Mouse (Mus musculus): ENCODE measurements around the gene Hoxb1. TPM values are rescaled to one million over a fixed set of nuclear protein-coding genes. Genes with fewer than 3 reads are reported as not detected.

Hoxb1 gene
- polyA plus RNA-seq, 1 experiment from 2014 or later: not detected

DNA sequence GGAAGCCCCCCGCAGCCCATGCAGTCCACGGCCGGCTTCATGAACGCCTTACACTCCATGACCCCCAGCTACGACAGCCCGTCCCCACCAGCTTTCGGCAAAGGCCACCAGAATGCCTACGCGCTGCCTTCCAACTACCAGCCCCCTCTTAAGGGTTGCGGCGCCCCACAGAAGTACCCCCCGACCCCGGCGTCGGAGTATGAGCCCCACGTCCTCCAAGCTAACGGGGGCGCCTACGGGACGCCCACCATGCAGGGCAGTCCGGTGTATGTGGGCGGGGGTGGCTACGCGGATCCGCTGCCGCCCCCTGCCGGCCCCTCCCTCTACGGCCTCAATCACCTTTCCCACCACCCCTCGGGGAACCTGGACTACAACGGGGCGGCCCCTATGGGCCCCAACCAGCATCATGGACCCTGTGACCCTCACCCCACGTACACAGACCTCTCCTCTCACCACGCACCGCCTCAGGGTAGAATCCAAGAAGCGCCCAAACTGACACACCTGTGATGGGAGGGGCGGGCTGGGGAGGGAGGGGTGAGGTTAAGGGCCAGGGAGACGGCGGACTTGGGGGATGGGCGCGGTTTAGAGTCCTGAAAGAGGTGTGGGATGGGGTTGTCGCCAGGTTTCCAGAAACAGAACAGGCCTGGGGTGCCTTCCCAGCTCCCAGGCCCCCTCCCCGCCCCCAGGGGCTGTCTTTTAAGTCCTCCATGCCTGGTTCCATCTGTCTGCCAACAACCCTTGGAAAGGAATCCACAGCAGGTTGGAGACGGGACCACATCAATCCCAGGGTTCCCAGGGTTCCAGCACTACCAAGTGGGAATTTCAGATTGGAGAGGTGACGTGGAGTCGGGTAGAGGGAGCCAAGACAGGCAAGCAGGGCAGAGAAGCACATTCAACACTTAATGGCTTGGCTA lies 19.4 kb upstream of the Hoxb1 start:
- Histone ChIP-seq H3K4me3 (ENCODE audit: low read depth, low read length) (peak overlapping the region; percentile 24; the same call in 1 of the 2 replicates), H3K27me3 (ENCODE audit: control insufficient read depth, insufficient read depth, low read depth, low read length) (peaks cover 89% of the 10 kb centered on the region), H3K4me2 (ENCODE audit: low read depth, low read length) (no peak overlapping the region), H3K27ac (ENCODE audit: low read length) (no peak overlapping the region), H3K9me3 (replicated peaks; ENCODE audit: control insufficient read depth, low read length) (no peaks in the 10 kb centered on the region), H3K36me3 (ENCODE audit: control insufficient read depth, insufficient read depth) (no peaks in the 10 kb centered on the region), H3K9ac (ENCODE audit: low read depth, low read length) (no peak overlapping the region), H3K4me1 (ENCODE audit: control insufficient read depth, low read depth, low read length) (no peaks in the 10 kb centered on the region; the same call in 1 of the 2 replicates)
- WGBS (ENCODE audit: insufficient replicate concordance): 14% methylated on average over 45 of the region's 45 CpGs
- ATAC-seq (ENCODE audit: low read depth): no peak

DNA sequence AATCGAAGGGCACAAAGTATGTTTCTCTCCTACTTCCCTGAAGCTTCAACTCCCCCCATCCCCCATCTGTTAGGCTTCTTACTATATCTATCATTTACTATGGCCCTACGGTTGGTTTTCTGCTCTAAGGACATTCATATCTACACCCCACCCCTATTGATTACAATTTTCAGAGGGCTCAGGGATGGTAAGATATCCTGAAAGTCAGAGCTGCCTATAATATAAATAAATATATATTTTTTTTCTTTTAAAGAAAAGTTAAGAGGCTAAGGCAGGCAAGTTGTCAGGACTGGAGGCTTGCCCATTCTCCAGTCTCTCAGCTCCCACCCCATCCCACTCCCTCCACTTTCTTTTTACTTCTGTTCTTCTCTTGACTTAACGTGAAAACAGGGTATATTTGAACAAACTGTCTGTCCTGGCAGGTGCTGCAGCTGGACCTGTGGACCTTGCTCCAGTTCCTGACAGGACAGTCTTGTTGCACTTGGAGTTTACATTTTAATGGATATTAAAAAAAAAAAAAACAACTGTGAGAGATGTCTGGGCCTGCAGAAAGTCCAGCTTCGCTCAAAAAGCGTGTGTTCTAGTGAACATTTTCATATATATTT lies 18.5 kb upstream of the Hoxb1 start:
- no peaks in the 10 kb centered on the region; the same call in 1 of the 2 replicates for H3K4me1 ChIP-seq (ENCODE audit: control insufficient read depth, low read depth, low read length)
- H3K9ac ChIP-seq (ENCODE audit: low read depth, low read length): no peak overlapping the region
- no peak overlapping the region for H3K4me3 ChIP-seq (ENCODE audit: low read depth, low read length)
- no peak for ATAC-seq (ENCODE audit: low read depth)
- H3K27me3 ChIP-seq (ENCODE audit: control insufficient read depth, insufficient read depth, low read depth, low read length): peaks cover 89% of the 10 kb centered on the region
- no peaks in the 10 kb centered on the region for H3K9me3 ChIP-seq (replicated peaks; ENCODE audit: control insufficient read depth, low read length)
- WGBS (ENCODE audit: insufficient replicate concordance): 43% methylated on average over 5 of the region's 5 CpGs
- H3K27ac ChIP-seq (ENCODE audit: low read length): no peak overlapping the region
- no peak overlapping the region for H3K4me2 ChIP-seq (ENCODE audit: low read depth, low read length)
- H3K36me3 ChIP-seq (ENCODE audit: control insufficient read depth, insufficient read depth): no peaks in the 10 kb centered on the region

DNA sequence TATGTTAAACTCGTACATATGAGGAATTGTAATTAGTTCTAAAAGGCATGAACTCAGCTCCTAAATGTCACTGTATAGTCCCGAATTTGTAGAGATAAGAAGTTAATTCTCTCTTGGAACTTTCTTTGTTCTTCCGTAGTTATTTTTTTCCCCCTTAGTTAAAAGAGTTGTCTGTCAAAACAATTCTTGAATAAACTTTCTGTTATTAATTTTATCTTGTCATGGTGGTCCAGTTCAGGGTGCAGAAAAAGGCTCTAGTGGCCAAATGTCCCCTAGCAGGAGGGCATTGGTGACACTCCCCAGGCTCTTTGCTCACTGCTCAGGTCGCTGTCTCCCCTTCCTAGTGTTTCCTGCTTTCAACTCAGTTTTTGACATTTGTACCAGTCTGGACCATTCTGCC lies 17.8 kb upstream of the Hoxb1 start:
- H3K36me3 ChIP-seq (ENCODE audit: control insufficient read depth, insufficient read depth): no peaks in the 10 kb centered on the region
- no peak overlapping the region for H3K27ac ChIP-seq (ENCODE audit: low read length)
- H3K4me3 ChIP-seq (ENCODE audit: low read depth, low read length): no peak overlapping the region
- no peak overlapping the region for H3K4me2 ChIP-seq (ENCODE audit: low read depth, low read length)
- H3K9me3 ChIP-seq (replicated peaks; ENCODE audit: control insufficient read depth, low read length): no peaks in the 10 kb centered on the region
- 27% methylated on average over 4 of the region's 4 CpGs for WGBS (ENCODE audit: insufficient replicate concordance)
- ATAC-seq (ENCODE audit: low read depth): no peak
- H3K4me1 ChIP-seq (ENCODE audit: control insufficient read depth, low read depth, low read length): no peaks in the 10 kb centered on the region; the same call in 1 of the 2 replicates
- H3K9ac ChIP-seq (ENCODE audit: low read depth, low read length): no peak overlapping the region
- peaks cover 89% of the 10 kb centered on the region for H3K27me3 ChIP-seq (ENCODE audit: control insufficient read depth, insufficient read depth, low read depth, low read length)

DNA sequence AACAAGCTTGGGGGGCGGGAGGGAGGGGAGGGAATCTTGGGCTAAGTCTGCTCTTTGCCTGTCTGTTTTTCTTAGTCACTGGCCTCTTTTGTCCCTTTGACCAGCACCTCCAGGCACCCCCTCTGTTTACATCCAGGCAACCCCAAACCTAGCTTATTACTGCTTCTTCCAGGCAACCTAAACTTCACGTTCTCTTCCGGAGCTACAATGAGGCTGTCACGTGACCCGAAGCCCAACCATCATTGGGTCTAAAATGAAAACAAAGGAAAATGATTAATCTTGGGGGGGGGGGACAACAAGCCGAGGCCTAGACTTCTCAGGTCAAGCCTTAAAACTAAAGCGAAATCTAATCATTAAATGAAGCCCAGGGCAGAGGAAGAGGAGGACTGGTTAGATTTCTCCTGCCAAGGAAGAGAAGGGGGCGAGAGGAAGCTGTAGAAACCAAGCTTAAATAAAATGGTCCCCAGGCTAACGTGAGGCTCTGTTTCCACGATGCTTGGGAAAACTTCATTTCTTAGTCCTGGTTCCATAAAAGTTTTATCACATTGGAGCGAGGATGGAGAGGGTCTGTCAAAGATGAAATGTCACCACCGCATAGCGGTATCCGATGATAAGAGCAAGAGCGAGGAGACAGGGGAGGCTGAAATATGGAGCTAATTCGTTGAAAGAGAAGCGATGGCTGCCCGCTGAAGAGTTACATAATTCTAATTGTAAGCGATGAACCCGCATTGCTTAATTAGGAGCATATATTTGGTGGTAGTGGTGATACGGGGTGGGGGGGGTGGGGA lies 17.2 kb upstream of the Hoxb1 start:
- WGBS (ENCODE audit: insufficient replicate concordance): 26% methylated on average over 21 of the region's 21 CpGs
- H3K4me3 ChIP-seq (ENCODE audit: low read depth, low read length): no peak overlapping the region
- no peak for ATAC-seq (ENCODE audit: low read depth)
- H3K9ac ChIP-seq (ENCODE audit: low read depth, low read length): no peak overlapping the region
- no peaks in the 10 kb centered on the region; the same call in 1 of the 2 replicates for H3K4me1 ChIP-seq (ENCODE audit: control insufficient read depth, low read depth, low read length)
- H3K9me3 ChIP-seq (replicated peaks; ENCODE audit: control insufficient read depth, low read length): no peaks in the 10 kb centered on the region
- H3K36me3 ChIP-seq (ENCODE audit: control insufficient read depth, insufficient read depth): no peaks in the 10 kb centered on the region
- peaks cover 89% of the 10 kb centered on the region for H3K27me3 ChIP-seq (ENCODE audit: control insufficient read depth, insufficient read depth, low read depth, low read length)
- no peak overlapping the region for H3K4me2 ChIP-seq (ENCODE audit: low read depth, low read length)
- H3K27ac ChIP-seq (ENCODE audit: low read length): no peak overlapping the region

DNA sequence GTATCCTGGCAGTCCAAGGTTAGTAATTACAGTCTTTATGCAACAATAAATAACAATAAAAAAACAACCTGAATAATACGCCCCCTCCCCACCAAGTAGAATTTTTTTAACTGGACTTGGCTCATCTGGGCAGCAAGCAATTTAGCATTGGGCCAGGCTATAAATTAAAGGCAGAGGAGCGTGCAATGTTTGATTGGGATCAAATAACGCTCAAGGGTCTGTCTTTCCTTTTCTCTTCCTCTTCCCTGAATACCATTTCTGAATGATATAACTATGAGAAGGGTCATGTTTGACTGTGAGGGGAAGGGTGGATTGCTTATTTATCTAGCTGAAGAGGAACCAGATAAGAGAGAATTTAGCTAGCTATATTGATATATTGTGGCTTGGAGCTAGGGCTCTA lies 16.6 kb upstream of the Hoxb1 start:
- no peak overlapping the region for H3K9ac ChIP-seq (ENCODE audit: low read depth, low read length)
- no peak for ATAC-seq (ENCODE audit: low read depth)
- WGBS (ENCODE audit: insufficient replicate concordance): 46% methylated on average over 3 of the region's 3 CpGs
- no peaks in the 10 kb centered on the region for H3K36me3 ChIP-seq (ENCODE audit: control insufficient read depth, insufficient read depth)
- no peak overlapping the region for H3K27ac ChIP-seq (ENCODE audit: low read length)
- peaks cover 87% of the 10 kb centered on the region for H3K27me3 ChIP-seq (ENCODE audit: control insufficient read depth, insufficient read depth, low read depth, low read length)
- no peak overlapping the region for H3K4me3 ChIP-seq (ENCODE audit: low read depth, low read length)
- no peaks in the 10 kb centered on the region for H3K9me3 ChIP-seq (replicated peaks; ENCODE audit: control insufficient read depth, low read length)
- H3K4me1 ChIP-seq (ENCODE audit: control insufficient read depth, low read depth, low read length): no peaks in the 10 kb centered on the region; the same call in 1 of the 2 replicates
- H3K4me2 ChIP-seq (ENCODE audit: low read depth, low read length): no peak overlapping the region

DNA sequence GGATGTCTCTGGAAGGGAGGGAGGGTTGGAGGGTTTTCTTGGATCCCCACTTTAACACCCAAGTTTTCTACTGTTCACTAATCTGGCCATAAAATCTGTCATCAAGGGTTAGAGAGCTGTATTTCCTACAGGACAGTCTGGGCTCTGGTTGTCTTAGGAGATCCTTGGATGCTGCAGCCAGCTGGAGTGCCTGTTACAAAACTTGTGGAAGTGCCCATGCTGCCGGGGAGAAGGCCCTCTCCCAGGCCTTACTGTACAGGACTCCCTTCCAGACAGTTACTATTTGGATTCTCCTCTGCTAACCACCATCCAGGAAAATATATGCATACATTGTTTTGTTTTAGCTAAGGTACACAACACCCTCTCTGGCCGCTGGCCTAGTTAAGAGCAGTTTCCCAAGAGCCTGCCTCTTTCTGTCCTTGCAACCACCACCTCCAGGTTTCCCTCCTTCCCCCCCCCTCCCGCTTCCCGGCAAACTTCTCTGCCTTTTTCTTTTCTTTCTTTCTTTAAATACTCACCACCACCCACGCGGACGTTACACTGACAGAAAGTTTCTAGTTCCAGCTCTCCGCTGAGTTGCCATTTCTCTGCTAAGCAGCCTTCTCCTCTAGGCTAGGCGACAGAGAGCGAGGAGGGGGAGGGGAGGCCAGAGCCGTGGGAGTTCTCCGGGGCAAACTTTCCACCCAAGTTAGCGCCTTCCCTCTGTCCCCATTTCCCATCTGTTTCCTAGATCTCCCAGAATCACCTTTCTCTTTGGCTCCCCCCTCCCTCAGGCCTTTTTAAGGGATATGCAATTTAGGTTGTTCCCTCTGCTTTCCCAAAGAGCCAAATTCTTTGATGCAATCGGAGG lies 15.8 kb upstream of the Hoxb1 start:
- Histone ChIP-seq H3K4me2 (ENCODE audit: low read depth, low read length) (no peak overlapping the region), H3K36me3 (ENCODE audit: control insufficient read depth, insufficient read depth) (no peaks in the 10 kb centered on the region), H3K4me1 (ENCODE audit: control insufficient read depth, low read depth, low read length) (no peaks in the 10 kb centered on the region; the same call in 1 of the 2 replicates), H3K9ac (ENCODE audit: low read depth, low read length) (no peak overlapping the region), H3K27ac (ENCODE audit: low read length) (no peak overlapping the region), H3K4me3 (ENCODE audit: low read depth, low read length) (no peak overlapping the region), H3K9me3 (replicated peaks; ENCODE audit: control insufficient read depth, low read length) (no peaks in the 10 kb centered on the region), H3K27me3 (ENCODE audit: control insufficient read depth, insufficient read depth, low read depth, low read length) (peaks cover 87% of the 10 kb centered on the region)
- ATAC-seq (ENCODE audit: low read depth): no peak
- 38% methylated on average over 14 of the region's 14 CpGs for WGBS (ENCODE audit: insufficient replicate concordance)

DNA sequence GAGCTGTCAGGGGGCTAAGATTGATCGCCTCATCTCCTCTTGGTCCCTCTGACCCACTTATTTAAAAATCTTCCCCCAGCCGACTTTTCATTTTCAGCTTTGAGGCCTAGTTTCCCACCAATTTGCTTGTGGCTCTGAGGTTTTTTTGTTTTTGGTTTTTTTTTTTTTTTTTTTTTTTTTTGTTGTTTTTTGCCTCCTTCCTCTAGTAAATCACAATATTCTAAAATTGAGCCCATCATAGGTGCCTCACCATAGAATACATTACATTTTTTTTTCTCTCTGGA lies 15.3 kb upstream of the Hoxb1 start, which contains the start of gene Hoxb2:
Gene Hoxb2, plus strand, starts transcription at position 185 of the 284 bp plus-strand sequence.
- Histone ChIP-seq H3K4me2 (ENCODE audit: low read depth, low read length) (no peak within 1 kb of the TSS), H3K27me3 (ENCODE audit: control insufficient read depth, insufficient read depth, low read depth, low read length) (peaks cover 87% of the 10 kb centered on the region)

DNA sequence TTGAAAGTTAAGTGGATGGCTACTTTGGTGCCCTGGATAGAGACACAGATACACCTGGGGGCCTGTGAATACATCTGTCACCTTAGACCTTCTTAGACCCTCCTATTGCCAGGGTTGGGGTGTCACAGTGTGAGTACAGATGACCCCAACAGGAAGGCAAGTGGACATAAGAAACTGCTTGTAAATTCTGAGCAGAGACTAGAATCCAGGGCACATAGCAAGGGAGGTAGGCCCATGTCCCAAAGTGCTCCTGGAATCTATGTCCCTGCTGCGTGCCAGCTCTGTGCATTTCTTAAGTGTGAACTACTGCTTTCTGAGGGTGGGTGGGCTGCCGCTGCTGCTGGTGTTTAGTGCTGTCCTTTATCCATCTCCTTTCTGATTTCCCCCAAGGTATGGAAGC lies 14.8 kb upstream of the Hoxb1 start:
- no peaks in the 10 kb centered on the region for H3K4me1 ChIP-seq (ENCODE audit: control insufficient read depth, low read depth, low read length)
- no peak overlapping the region for H3K4me3 ChIP-seq (ENCODE audit: low read depth, low read length)
- H3K27ac ChIP-seq (ENCODE audit: low read length): no peak overlapping the region
- H3K27me3 ChIP-seq (ENCODE audit: control insufficient read depth, insufficient read depth, low read depth, low read length): peaks cover 84% of the 10 kb centered on the region
- no peak overlapping the region for H3K9ac ChIP-seq (ENCODE audit: low read depth, low read length)
- no peak for ATAC-seq (ENCODE audit: low read depth)
- 49% methylated on average over 2 of the region's 2 CpGs for WGBS (ENCODE audit: insufficient replicate concordance)
- no peak overlapping the region for H3K4me2 ChIP-seq (ENCODE audit: low read depth, low read length)
- H3K36me3 ChIP-seq (ENCODE audit: control insufficient read depth, insufficient read depth): no peaks in the 10 kb centered on the region
- no peaks in the 10 kb centered on the region for H3K9me3 ChIP-seq (replicated peaks; ENCODE audit: control insufficient read depth, low read length)

More for the DNA sequence above, 15.3 kb upstream of the Hoxb1 start, which contains the start of gene Hoxb2:
- no peaks in the 10 kb centered on the region; the same call in 1 of the 2 replicates for H3K4me1 ChIP-seq (ENCODE audit: control insufficient read depth, low read depth, low read length)
- no peak within 1 kb of the TSS for H3K27ac ChIP-seq (ENCODE audit: low read length)
- no peak within 1 kb of the TSS for H3K4me3 ChIP-seq (ENCODE audit: low read depth, low read length)
- no peak for ATAC-seq (ENCODE audit: low read depth)
- no peak within 1 kb of the TSS for H3K9ac ChIP-seq (ENCODE audit: low read depth, low read length)
- 32% methylated on average over 2 of the region's 2 CpGs for WGBS (ENCODE audit: insufficient replicate concordance)
- no peaks in the 10 kb centered on the region for H3K36me3 ChIP-seq (ENCODE audit: control insufficient read depth, insufficient read depth)
- H3K9me3 ChIP-seq (replicated peaks; ENCODE audit: control insufficient read depth, low read length): no peaks in the 10 kb centered on the region

All from liver, embryonic 16.5 days (tissue).